Mouse (Mus musculus) olfactory bulb, adult 2 months (tissue): ENCODE results near the gene Mtcl1. TPM values are rescaled to one million over a fixed set of nuclear protein-coding genes. Genes with fewer than 3 reads are reported as not detected.

ENCODE experiments used
- H3K27ac ChIP-seq: fragments of 200-500 bp; 2 replicates; pipeline ENCODE4 v1.5.1; 2012; ENCODE audit warnings: low read depth, low read length; ENCODE audit not compliant: insufficient read depth
- H3K4me1 ChIP-seq: fragments of 200-500 bp; 2 replicates; pipeline ENCODE4 v1.6.1; 2012; ENCODE audit warnings: low read length; ENCODE audit not compliant: control insufficient read depth, insufficient read depth
- H3K4me3 ChIP-seq: fragments of 200-500 bp; 2 replicates; pipeline ENCODE4 v1.5.1; 2012; ENCODE audit warnings: mild to moderate bottlenecking, low read depth, low read length, moderate library complexity; ENCODE audit not compliant: insufficient read depth
- CTCF ChIP-seq: fragments of 200-500 bp; IDR thresholded peaks from 2 replicates; pipeline ENCODE4 v1.5.1; 2012; ENCODE audit warnings: low read depth, mild to moderate bottlenecking, low read length, moderate library complexity; ENCODE audit not compliant: insufficient read depth
- POLR2A ChIP-seq: fragments of 200-500 bp; IDR thresholded peaks from 2 replicates; pipeline ENCODE4 v1.6.1; 2012; ENCODE audit warnings: mild to moderate bottlenecking, low read depth, low read length, moderate library complexity; ENCODE audit not compliant: insufficient read depth
- WGBS: fragments of 180-500 bp; shearing (Covaris S2); methylation state at CpG from one replicate; pipeline ENCODE4 v1.1.7; 2018; 5-methylcytosine and 5-hydroxymethylcytosine counted together
- polyA plus RNA-seq: library from polyadenylated mRNA; stranded (reverse); fragments of >200 nt; gene quantifications from 2 replicates; pipeline ENCODE4 v1.2.4, GENCODE M21; 2012; ENCODE audit warnings: low replicate concordance; ENCODE audit not compliant: missing spikeins, insufficient read depth, insufficient read length

The Mtcl1 gene
- polyA plus RNA-seq, 1 experiment, result not detected

DNA sequence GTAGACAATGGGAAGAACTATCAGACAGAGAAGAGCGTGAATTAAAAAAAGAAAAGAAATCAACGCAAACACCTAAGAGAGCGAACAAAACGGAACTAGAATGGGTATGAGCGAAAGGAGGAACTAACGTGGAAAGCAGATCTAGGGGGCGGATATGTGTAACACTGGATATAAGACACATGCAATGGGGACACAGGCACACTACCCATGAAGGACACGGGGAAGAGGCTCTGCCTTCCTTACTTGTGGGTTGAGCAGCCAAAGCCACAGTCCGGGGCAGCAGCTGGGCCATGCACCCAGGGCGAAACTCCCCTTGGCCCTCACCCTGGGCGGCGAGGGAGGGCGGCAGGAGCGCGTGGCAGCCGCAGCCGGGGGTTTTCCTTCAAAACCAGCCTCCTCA is 71.4 kb downstream of the Mtcl1 start:
- Histone ChIP-seq H3K27ac (no peak overlapping the region), H3K4me1 (peaks cover 9% of the 10 kb centered on the region; the same call in 1 of the 2 replicates), H3K4me3 (no peak overlapping the region)
- 95% methylated on average over 17 of the region's 17 CpGs for WGBS
- TF ChIP-seq CTCF, result no peak
- no peak for TF ChIP-seq POLR2A

GRCm38 (mm10) chr17:66374633-66375272 is 74.8 kb downstream of the Mtcl1 start:
- Histone ChIP-seq H3K27ac (no peak overlapping the region), H3K4me1 (peaks cover 14% of the 10 kb centered on the region; the same call in 1 of the 2 replicates)
- 51% methylated on average over 14 of the region's 14 CpGs for WGBS

DNA sequence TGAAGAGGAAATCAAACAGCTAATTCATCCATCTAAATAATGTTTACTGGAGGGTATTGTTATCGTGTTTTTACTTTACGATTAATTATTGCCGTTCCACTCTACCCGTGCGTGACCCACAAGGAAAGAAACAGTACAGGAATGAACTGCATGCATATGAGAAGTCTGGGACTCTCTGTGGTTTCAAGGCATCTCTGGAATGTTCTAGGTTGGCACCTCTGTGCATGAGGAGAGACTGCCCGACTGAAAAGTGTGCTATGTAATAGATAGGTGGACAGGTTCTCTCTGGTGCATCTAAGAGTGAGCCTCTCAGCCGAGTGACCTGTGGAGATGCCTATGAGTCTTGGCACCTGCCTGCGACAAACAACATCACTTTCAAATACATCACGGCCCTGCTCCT is 78.7 kb downstream of the Mtcl1 start:
- no peak overlapping the region for H3K27ac ChIP-seq
- 91% methylated on average over 9 of the region's 9 CpGs for WGBS
- H3K4me3 ChIP-seq, result no peak overlapping the region
- peaks cover 19% of the 10 kb centered on the region; the same call in 1 of the 2 replicates for H3K4me1 ChIP-seq
- TF ChIP-seq CTCF (no peak), POLR2A (no peak)

More at GRCm38 (mm10) chr17:66374633-66375272, 74.8 kb downstream of the Mtcl1 start:
- no peak for TF ChIP-seq CTCF
- TF ChIP-seq POLR2A, result no peak
- H3K4me3 ChIP-seq, result no peak overlapping the region

GRCm38 (mm10) chr17:66369777-66370176 is 79.8 kb downstream of the Mtcl1 start:
- no peak overlapping the region for H3K4me3 ChIP-seq
- H3K4me1 ChIP-seq, result peaks cover 18% of the 10 kb centered on the region
- WGBS, result 73% methylated on average over 6 of the region's 6 CpGs
- TF ChIP-seq POLR2A (no peak), CTCF (no peak)
- no peak overlapping the region for H3K27ac ChIP-seq

GRCm38 (mm10) chr17:66368127-66368526 is 81.4 kb downstream of the Mtcl1 start:
- no peak overlapping the region for H3K4me3 ChIP-seq
- H3K27ac ChIP-seq, result no peak overlapping the region
- WGBS, result 82% methylated on average over 11 of the region's 11 CpGs
- TF ChIP-seq CTCF, result no peak
- no peak for TF ChIP-seq POLR2A
- peaks cover 24% of the 10 kb centered on the region for H3K4me1 ChIP-seq

- 53% methylated on average over 1 of the region's 1 CpGs for WGBS
- Histone ChIP-seq H3K4me3 (no peak overlapping the region), H3K4me1 (peaks cover 24% of the 10 kb centered on the region), H3K27ac (no peak overlapping the region)
- TF ChIP-seq CTCF, result no peak
- no peak for TF ChIP-seq POLR2A
These were observed 83.9 kb downstream of the Mtcl1 start for GRCm38 (mm10) chr17:66365664-66366063.

DNA sequence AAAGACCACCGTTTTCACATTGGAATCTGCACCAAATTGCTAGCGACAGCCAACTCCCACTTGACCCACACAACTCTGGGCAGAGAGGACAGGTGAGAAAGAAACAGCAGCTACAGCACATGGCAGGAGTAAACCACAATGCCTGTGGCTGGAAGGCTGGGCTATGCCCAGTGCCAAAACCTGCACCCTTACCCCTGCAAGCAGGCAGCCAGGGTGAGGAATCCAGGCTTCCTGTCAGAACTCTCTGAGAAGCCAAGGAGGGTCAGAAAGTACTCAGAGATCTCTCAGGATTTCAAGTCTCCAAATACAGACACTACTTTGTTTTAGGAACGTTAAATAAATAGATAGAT is 84.3 kb downstream of the Mtcl1 start:
- Histone ChIP-seq H3K27ac (no peak overlapping the region), H3K4me3 (no peak overlapping the region), H3K4me1 (peaks cover 24% of the 10 kb centered on the region)
- TF ChIP-seq CTCF, result no peak
- no peak for TF ChIP-seq POLR2A
- 73% methylated on average over 3 of the region's 3 CpGs for WGBS

DNA sequence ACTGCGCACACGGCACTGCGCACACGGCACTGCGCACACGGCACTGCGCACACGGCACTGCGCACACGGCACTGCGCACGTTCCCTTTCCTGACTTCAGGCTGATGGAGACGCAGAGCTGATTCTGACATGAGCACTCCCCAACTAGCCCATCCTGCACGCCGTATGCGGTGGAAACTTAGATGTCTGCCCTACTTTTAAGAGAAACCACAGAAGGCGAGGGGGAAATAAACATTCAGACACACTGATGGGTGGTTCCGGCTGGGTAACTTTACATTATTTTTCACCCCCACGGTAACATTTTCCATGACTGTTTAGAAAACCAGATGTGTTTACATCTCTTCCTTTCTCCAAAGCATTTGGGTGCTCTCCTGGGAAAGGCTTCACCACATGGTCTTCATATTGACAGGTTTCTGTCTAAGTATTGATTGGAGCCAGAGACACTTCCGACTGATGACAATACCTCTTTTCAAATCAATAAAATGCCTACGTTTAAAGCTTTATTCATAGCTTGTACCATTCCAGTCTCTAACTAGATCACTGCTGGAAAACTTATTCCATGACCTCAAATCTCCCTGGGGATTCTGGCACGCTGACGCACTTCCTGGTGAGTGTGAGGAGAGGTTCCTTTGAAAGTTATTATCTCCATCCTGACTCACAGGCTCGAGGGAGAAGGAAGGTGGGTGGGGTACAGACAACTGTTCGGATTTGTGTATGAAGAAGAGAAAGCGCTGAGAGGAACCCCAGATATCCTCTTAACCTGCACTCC is 84.8 kb downstream of the Mtcl1 start:
- no peak overlapping the region for H3K27ac ChIP-seq
- TF ChIP-seq CTCF, result no peak
- no peak for TF ChIP-seq POLR2A
- 65% methylated on average over 26 of the region's 26 CpGs for WGBS
- H3K4me1 ChIP-seq, result peaks cover 18% of the 10 kb centered on the region
- H3K4me3 ChIP-seq, result no peak overlapping the region

GRCm38 (mm10) chr17:66363852-66364524 is 85.6 kb downstream of the Mtcl1 start:
- TF ChIP-seq POLR2A, result no peak
- TF ChIP-seq CTCF, result no peak
- Histone ChIP-seq H3K4me1 (peaks cover 16% of the 10 kb centered on the region), H3K4me3 (no peak overlapping the region), H3K27ac (no peak overlapping the region)
- 92% methylated on average over 36 of the region's 36 CpGs for WGBS
